ENCODE assay signal across 11 mouse cellular contexts in the genomic region with DNA sequence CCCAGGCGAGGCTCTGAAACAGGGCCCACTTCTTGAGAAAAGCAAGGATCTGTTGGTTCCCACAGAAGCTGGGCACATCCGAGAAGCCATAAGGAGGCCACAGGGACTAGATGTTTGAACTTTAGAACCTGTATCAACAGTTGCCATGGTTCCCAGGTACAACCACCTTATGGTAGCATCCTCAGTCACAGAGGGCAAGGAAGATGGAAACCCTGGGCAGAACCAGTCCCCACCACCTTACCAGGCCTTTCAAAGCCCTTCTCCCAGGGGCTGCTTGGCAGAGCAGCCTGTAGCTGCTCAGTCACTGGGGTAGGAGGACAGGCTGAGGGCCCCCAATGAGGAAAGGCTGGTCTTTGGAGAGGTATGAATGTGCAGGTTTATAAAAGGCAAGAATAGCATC. TPM values are rescaled to one million over a fixed set of nuclear protein-coding genes. Genes with fewer than 3 reads are reported as not detected.
DNase-seq lines count a peak whose midpoint lies in the region; ATAC-seq lines count a peak whose summit lies in the region.
"Not testable (repeated sequence)": the region's sequence is repeated elsewhere in the genome, so short reads cannot be mapped to it uniquely, and the experiment has no call there.
"Had no signal": no experiment of that assay in that cellular context is flagged by ENCODE, and none has a peak within 500 bp of the region (broad histone marks: within the 10 kb centered on the region; RNA-seq: fewer than 3 reads in every experiment).

No protein-coding gene starts in this region.

- H3K36me3 ChIP-seq in heart, embryonic 10.5 days; liver, embryonic 12.5 days; liver, embryonic 13.5 days: not testable (repeated sequence)

- H3K4me2 ChIP-seq in liver, embryonic 12.5 days; liver, embryonic 13.5 days: not testable (repeated sequence)

- peak; percentile 63 for DNase-seq in heart, adult 11 months
- DNase-seq in heart, embryonic 10.5 days (ENCODE audit: low spot score): peak; percentile 58
- not testable (repeated sequence) for DNase-seq in liver, embryonic 13.5 days

- not testable (repeated sequence) for H3K9ac ChIP-seq in liver, embryonic 12.5 days; liver, embryonic 13.5 days

- not testable (repeated sequence) for H3K4me3 ChIP-seq in heart, embryonic 10.5 days; liver, embryonic 12.5 days; liver, embryonic 13.5 days (replicated peaks)

- H3K27ac ChIP-seq in heart, embryonic 10.5 days: not testable (repeated sequence)
- H3K27ac ChIP-seq in liver, embryonic 12.5 days: 0 out of 2 replicates have a peak overlapping the region, but pooled peaks have one; percentile 14
- peak overlapping the region; percentile 53; the same call in 1 of the 2 replicates for H3K27ac ChIP-seq in liver, embryonic 13.5 days

- WGBS in heart, embryonic 10.5 days: 83% methylated on average over 2 of the region's 2 CpGs
- WGBS in liver, embryonic 12.5 days (ENCODE audit: insufficient replicate concordance): 77% methylated on average over 2 of the region's 2 CpGs
- WGBS in liver, embryonic 13.5 days (ENCODE audit: insufficient replicate concordance): 71% methylated on average over 2 of the region's 2 CpGs

- H3K9me3 ChIP-seq in heart, embryonic 10.5 days; liver, embryonic 12.5 days (replicated peaks); liver, embryonic 13.5 days (replicated peaks): not testable (repeated sequence)

- ATAC-seq in liver, embryonic 12.5 days; liver, embryonic 13.5 days (ENCODE audit: low read depth): not testable (repeated sequence)

- not testable (repeated sequence) for H3K27me3 ChIP-seq in heart, embryonic 10.5 days (ENCODE audit: insufficient read depth, poor library complexity, severe bottlenecking); liver, embryonic 13.5 days
- H3K27me3 ChIP-seq in liver, embryonic 12.5 days (replicated peaks): peaks cover 10% of the 10 kb centered on the region

- not testable (repeated sequence) for H3K4me1 ChIP-seq in heart, embryonic 10.5 days
- peaks cover 41% of the 10 kb centered on the region for H3K4me1 ChIP-seq in liver, embryonic 12.5 days
- H3K4me1 ChIP-seq in liver, embryonic 13.5 days (replicated peaks): peaks cover 43% of the 10 kb centered on the region

RNA-seq across cellular contexts. Expression of a gene that starts 2.2 kb away (rescaled TPM):
- 7.9 and 9.5 TPM in 2 replicates for polyA plus RNA-seq in heart, embryonic 10.5 days (2016; fragmentation: Nextera tagmentation; extraction: Ambion mirVana)
- 5.4 and 7.5 TPM in 2 replicates for polyA plus RNA-seq in liver, embryonic 12.5 days (2016; fragmentation: Nextera tagmentation; extraction: Ambion mirVana)
- polyA plus RNA-seq in liver, embryonic 13.5 days (2015; fragmentation: Nextera tagmentation; extraction: Ambion mirVana): 4.7 and 5.3 TPM in 2 replicates

RNA-seq across cellular contexts. Expression of a gene that starts 17.9 kb away (rescaled TPM):
- not detected in 2 replicates for polyA plus RNA-seq in heart, embryonic 10.5 days (2016; fragmentation: Nextera tagmentation; extraction: Ambion mirVana)
- not detected in 2 replicates for polyA plus RNA-seq in liver, embryonic 12.5 days (2016; fragmentation: Nextera tagmentation; extraction: Ambion mirVana)
- polyA plus RNA-seq in liver, embryonic 13.5 days (2015; fragmentation: Nextera tagmentation; extraction: Ambion mirVana): not detected in 2 replicates
- polyA plus RNA-seq: activated CD4-positive, CD25-positive, alpha-beta regulatory T cell, adult 4 months; adrenal gland, adult 2 months; brain, embryonic 14.5 days; C2C12; CD4-positive, CD25-positive, alpha-beta regulatory T cell, adult 4 months; G1E; Patski had no signal

RNA-seq across cellular contexts. Expression of a gene that starts 32.5 kb away (rescaled TPM):
- 0.68 and 0.72 TPM in 2 replicates for polyA plus RNA-seq in heart, embryonic 10.5 days (2016; fragmentation: Nextera tagmentation; extraction: Ambion mirVana)
- polyA plus RNA-seq in liver, embryonic 12.5 days (2016; fragmentation: Nextera tagmentation; extraction: Ambion mirVana): 3.0 and 3.3 TPM in 2 replicates
- polyA plus RNA-seq in liver, embryonic 13.5 days (2015; fragmentation: Nextera tagmentation; extraction: Ambion mirVana): 6.7 and 8.5 TPM in 2 replicates
- polyA plus RNA-seq: activated CD4-positive, CD25-positive, alpha-beta regulatory T cell, adult 4 months; C2C12; CD4-positive, CD25-positive, alpha-beta regulatory T cell, adult 4 months had no signal
